Mouse (Mus musculus): ENCODE measurements at regions not wholly inside any gene's neighbourhood (a gene's known extent, or its start where the extent isn't known, plus 50 kb on each side); places are given as distances from the start of the nearest gene placed in this dataset.
A peak's percentile ranks its signal among the peaks of the same experiment; 100 is the strongest.

DNA sequence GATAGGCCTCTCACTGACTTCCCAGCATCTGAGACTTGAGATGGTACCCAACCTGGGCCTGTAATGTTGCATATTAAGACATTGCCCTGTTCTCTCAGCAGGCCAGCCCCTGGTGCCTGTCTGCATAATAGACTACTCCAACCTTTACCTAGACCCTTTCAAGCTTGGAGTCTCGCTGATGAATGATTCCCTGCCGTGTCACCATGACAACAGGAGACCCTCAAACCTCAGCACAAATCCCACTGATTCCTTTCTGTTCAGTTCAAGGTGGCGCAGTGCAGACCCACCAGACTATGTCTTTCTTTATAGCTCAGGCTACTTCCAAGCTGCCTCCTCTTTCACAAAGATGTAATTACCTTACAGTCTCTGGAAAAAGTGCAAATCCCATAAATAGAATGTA is 172.0 kb downstream of the Dcdc2c start:
- Histone ChIP-seq H3K4me3 (ENCODE audit: low read depth, low read length) (no peak overlapping the region), H3K9ac (ENCODE audit: low read depth, low read length) (no peak overlapping the region), H3K27me3 (replicated peaks; ENCODE audit: control insufficient read depth, insufficient read depth, low read length) (no peaks in the 10 kb centered on the region), H3K36me3 (ENCODE audit: control insufficient read depth, insufficient read depth, low read length) (no peaks in the 10 kb centered on the region), H3K4me1 (ENCODE audit: control insufficient read depth, insufficient read depth, low read length) (no peaks in the 10 kb centered on the region), H3K4me2 (ENCODE audit: low read depth, low read length) (no peak overlapping the region), H3K27ac (replicated peaks; ENCODE audit: low read depth, low read length) (no peak overlapping the region), H3K9me3 (ENCODE audit: control insufficient read depth, low read length) (no peaks in the 10 kb centered on the region)
- whole genome bisulfite sequencing = 74% methylated on average over 3 of the region's 3 CpGs
- ATAC-seq (ENCODE audit: low read depth) (no peak), DNase-seq (ENCODE audit: low spot score) (no peak)

DNA sequence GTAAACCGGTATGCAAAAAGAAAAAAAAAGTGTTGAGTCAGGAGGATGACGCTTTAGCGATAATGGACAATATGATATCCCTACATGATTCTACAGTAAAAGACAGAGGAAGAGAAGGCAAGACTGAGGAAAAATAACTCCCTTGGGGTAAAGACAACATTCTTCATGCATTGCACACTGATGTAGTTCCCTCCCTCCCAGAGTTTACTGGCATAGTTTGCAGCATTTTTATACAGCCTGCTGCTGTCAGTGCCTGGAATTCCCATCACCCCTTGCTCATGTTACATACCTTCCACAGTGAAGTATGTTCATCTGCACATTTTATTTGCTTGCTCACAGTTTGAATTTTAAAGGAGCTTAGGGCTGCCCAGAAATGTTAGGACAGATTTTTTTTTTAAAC is 174.2 kb downstream of the Dcdc2c start:
- Histone ChIP-seq H3K27me3 (replicated peaks; ENCODE audit: control insufficient read depth, insufficient read depth, low read length) (no peaks in the 10 kb centered on the region), H3K4me1 (ENCODE audit: control insufficient read depth, insufficient read depth, low read length) (no peaks in the 10 kb centered on the region), H3K4me3 (ENCODE audit: low read depth, low read length) (no peak overlapping the region), H3K9me3 (ENCODE audit: control insufficient read depth, low read length) (no peaks in the 10 kb centered on the region), H3K36me3 (ENCODE audit: control insufficient read depth, insufficient read depth, low read length) (no peaks in the 10 kb centered on the region), H3K9ac (ENCODE audit: low read depth, low read length) (no peak overlapping the region), H3K4me2 (ENCODE audit: low read depth, low read length) (no peak overlapping the region), H3K27ac (replicated peaks; ENCODE audit: low read depth, low read length) (no peak overlapping the region; the same call in 1 of the 2 replicates)
- WGBS = 56% methylated on average over 3 of the region's 3 CpGs
- ATAC-seq (ENCODE audit: low read depth) (peak; percentile 41; the same call in 1 of the 2 replicates), DNase-seq (ENCODE audit: low spot score) (peak; percentile 83)

- H3K4me1 ChIP-seq (ENCODE audit: control insufficient read depth, insufficient read depth, low read length) = no peaks in the 10 kb centered on the region
- H3K27me3 ChIP-seq (replicated peaks; ENCODE audit: control insufficient read depth, insufficient read depth, low read length) = no peaks in the 10 kb centered on the region
- no peak overlapping the region for H3K4me2 ChIP-seq (ENCODE audit: low read depth, low read length)
- no peaks in the 10 kb centered on the region for H3K9me3 ChIP-seq (ENCODE audit: control insufficient read depth, low read length)
- H3K4me3 ChIP-seq (ENCODE audit: low read depth, low read length) = no peak overlapping the region
- no peak overlapping the region for H3K9ac ChIP-seq (ENCODE audit: low read depth, low read length)
- ATAC-seq (ENCODE audit: low read depth) (no peak), DNase-seq (ENCODE audit: low spot score) (no peak)
- no peaks in the 10 kb centered on the region for H3K36me3 ChIP-seq (ENCODE audit: control insufficient read depth, insufficient read depth, low read length)
- no peak overlapping the region; the same call in 1 of the 2 replicates for H3K27ac ChIP-seq (replicated peaks; ENCODE audit: low read depth, low read length)
- 76% methylated on average over 4 of the region's 4 CpGs for WGBS
Measured at GRCm38 (mm10) chr12:28377373-28377772, 174.8 kb downstream of the Dcdc2c start.

DNA sequence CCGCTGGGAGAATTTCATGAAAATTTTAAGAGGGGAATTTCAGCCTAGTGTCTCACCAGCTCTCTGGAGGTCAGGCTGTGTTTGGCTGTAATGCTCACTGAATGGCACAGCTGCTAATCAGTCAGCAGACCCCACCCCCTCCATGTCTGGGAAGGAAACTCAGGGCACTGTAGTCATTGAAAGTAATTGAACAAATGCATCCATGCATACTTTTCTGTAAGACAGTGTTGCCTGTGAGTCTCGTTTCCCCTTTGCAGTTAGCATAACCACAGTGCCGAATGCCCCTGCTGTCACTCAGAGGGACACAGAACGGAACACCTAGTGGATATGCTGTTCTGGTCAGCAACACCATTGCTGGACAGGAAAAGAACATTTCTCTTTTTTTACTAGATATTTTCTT is 175.4 kb downstream of the Dcdc2c start:
- Histone ChIP-seq H3K27ac (replicated peaks; ENCODE audit: low read depth, low read length) (no peak overlapping the region), H3K36me3 (ENCODE audit: control insufficient read depth, insufficient read depth, low read length) (no peaks in the 10 kb centered on the region), H3K27me3 (replicated peaks; ENCODE audit: control insufficient read depth, insufficient read depth, low read length) (no peaks in the 10 kb centered on the region), H3K4me2 (ENCODE audit: low read depth, low read length) (no peak overlapping the region), H3K9me3 (ENCODE audit: control insufficient read depth, low read length) (no peaks in the 10 kb centered on the region), H3K9ac (ENCODE audit: low read depth, low read length) (no peak overlapping the region), H3K4me3 (ENCODE audit: low read depth, low read length) (no peak overlapping the region), H3K4me1 (ENCODE audit: control insufficient read depth, insufficient read depth, low read length) (no peaks in the 10 kb centered on the region)
- 51% methylated on average over 4 of the region's 4 CpGs for WGBS
- ATAC-seq (ENCODE audit: low read depth) (no peak; the same call in 1 of the 2 replicates), DNase-seq (ENCODE audit: low spot score) (peak; percentile 53)

- no peak overlapping the region for H3K4me3 ChIP-seq (ENCODE audit: low read depth, low read length)
- DNase-seq (ENCODE audit: low spot score) (peak; percentile 54), ATAC-seq (ENCODE audit: low read depth) (no peak)
- H3K4me1 ChIP-seq (ENCODE audit: control insufficient read depth, insufficient read depth, low read length) = peaks cover 14% of the 10 kb centered on the region
- H3K27ac ChIP-seq (replicated peaks; ENCODE audit: low read depth, low read length) = no peak overlapping the region
- H3K27me3 ChIP-seq (replicated peaks; ENCODE audit: control insufficient read depth, insufficient read depth, low read length) = no peaks in the 10 kb centered on the region
- H3K9me3 ChIP-seq (ENCODE audit: control insufficient read depth, low read length) = no peaks in the 10 kb centered on the region
- no peaks in the 10 kb centered on the region for H3K36me3 ChIP-seq (ENCODE audit: control insufficient read depth, insufficient read depth, low read length)
- H3K4me2 ChIP-seq (ENCODE audit: low read depth, low read length) = no peak overlapping the region
- no peak overlapping the region for H3K9ac ChIP-seq (ENCODE audit: low read depth, low read length)
- 38% methylated on average over 2 of the region's 2 CpGs for WGBS
Measured at GRCm38 (mm10) chr12:28365304-28365703, 186.9 kb downstream of the Dcdc2c start.

GRCm38 (mm10) chr12:28358737-28359333 is 193.4 kb downstream of the Dcdc2c start:
- WGBS = 44% methylated on average over 7 of the region's 7 CpGs
- no peak overlapping the region for H3K9ac ChIP-seq (ENCODE audit: low read depth, low read length)
- H3K27ac ChIP-seq (replicated peaks; ENCODE audit: low read depth, low read length) = no peak overlapping the region
- no peak overlapping the region for H3K4me2 ChIP-seq (ENCODE audit: low read depth, low read length)
- no peak overlapping the region for H3K4me3 ChIP-seq (ENCODE audit: low read depth, low read length)
- ATAC-seq (ENCODE audit: low read depth) (no peak), DNase-seq (ENCODE audit: low spot score) (no peak)
- H3K36me3 ChIP-seq (ENCODE audit: control insufficient read depth, insufficient read depth, low read length) = no peaks in the 10 kb centered on the region
- no peaks in the 10 kb centered on the region for H3K9me3 ChIP-seq (ENCODE audit: control insufficient read depth, low read length)
- no peaks in the 10 kb centered on the region for H3K27me3 ChIP-seq (replicated peaks; ENCODE audit: control insufficient read depth, insufficient read depth, low read length)
- H3K4me1 ChIP-seq (ENCODE audit: control insufficient read depth, insufficient read depth, low read length) = no peaks in the 10 kb centered on the region

DNA sequence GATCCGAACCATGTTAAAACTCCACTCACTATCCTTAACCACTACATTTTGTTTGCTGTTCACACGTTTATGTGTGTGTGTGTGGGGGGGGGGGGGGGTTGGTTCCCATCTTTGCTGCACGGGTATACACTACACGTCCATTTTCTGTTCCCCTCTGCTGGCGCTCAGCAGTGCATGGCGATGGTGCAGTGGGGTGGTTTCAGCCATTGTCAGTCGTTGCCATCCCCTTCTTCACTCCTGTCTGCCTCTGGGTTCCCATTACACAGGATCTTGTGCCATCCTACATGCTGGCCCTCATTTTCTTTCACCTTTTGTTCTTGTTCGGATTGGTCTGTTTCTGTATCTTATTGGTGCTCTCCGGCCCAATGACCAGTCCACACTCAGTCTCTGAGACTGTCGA is 194.4 kb downstream of the Dcdc2c start:
- H3K27ac ChIP-seq (replicated peaks; ENCODE audit: low read depth, low read length) = no peak overlapping the region
- no peaks in the 10 kb centered on the region for H3K9me3 ChIP-seq (ENCODE audit: control insufficient read depth, low read length)
- H3K36me3 ChIP-seq (ENCODE audit: control insufficient read depth, insufficient read depth, low read length) = no peaks in the 10 kb centered on the region
- 89% methylated on average over 10 of the region's 10 CpGs for WGBS
- peaks cover 4% of the 10 kb centered on the region; the same call in 1 of the 2 replicates for H3K4me1 ChIP-seq (ENCODE audit: control insufficient read depth, insufficient read depth, low read length)
- H3K9ac ChIP-seq (ENCODE audit: low read depth, low read length) = no peak overlapping the region
- H3K4me3 ChIP-seq (ENCODE audit: low read depth, low read length) = no peak overlapping the region
- no peak overlapping the region for H3K4me2 ChIP-seq (ENCODE audit: low read depth, low read length)
- ATAC-seq (ENCODE audit: low read depth) (no peak), DNase-seq (ENCODE audit: low spot score) (no peak)
- H3K27me3 ChIP-seq (replicated peaks; ENCODE audit: control insufficient read depth, insufficient read depth, low read length) = no peaks in the 10 kb centered on the region

DNA sequence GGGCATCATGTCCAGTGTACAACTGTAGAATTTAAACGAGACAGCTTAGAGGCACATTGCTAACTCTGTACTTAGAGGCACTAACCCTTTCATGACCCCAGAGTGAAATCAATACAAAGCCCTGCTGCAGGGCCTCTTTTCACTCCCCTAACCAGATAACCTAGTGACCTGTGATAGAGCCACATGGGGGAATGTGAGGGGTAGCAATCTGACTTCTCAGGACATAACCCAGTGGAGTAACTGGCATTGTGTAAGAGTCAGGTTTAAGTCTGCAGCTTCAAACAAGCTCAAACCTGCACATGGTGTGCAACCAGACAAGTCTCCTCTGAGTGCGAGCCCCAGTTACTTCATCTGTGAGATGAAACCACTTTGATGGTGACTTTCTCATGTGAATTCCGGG is 199.1 kb downstream of the Dcdc2c start:
- no peak overlapping the region for H3K4me3 ChIP-seq (ENCODE audit: low read depth, low read length)
- no peaks in the 10 kb centered on the region for H3K9me3 ChIP-seq (ENCODE audit: control insufficient read depth, low read length)
- H3K27me3 ChIP-seq (replicated peaks; ENCODE audit: control insufficient read depth, insufficient read depth, low read length) = no peaks in the 10 kb centered on the region
- H3K27ac ChIP-seq (replicated peaks; ENCODE audit: low read depth, low read length) = no peak overlapping the region
- DNase-seq (ENCODE audit: low spot score) (peak; percentile 53), ATAC-seq (ENCODE audit: low read depth) (peak; percentile 26; the same call in 1 of the 2 replicates)
- H3K36me3 ChIP-seq (ENCODE audit: control insufficient read depth, insufficient read depth, low read length) = no peaks in the 10 kb centered on the region
- H3K9ac ChIP-seq (ENCODE audit: low read depth, low read length) = no peak overlapping the region
- H3K4me2 ChIP-seq (ENCODE audit: low read depth, low read length) = no peak overlapping the region
- peaks cover 10% of the 10 kb centered on the region; the same call in 1 of the 2 replicates for H3K4me1 ChIP-seq (ENCODE audit: control insufficient read depth, insufficient read depth, low read length)
- 38% methylated on average over 3 of the region's 3 CpGs for WGBS

GRCm38 (mm10) chr12:28352571-28352970 is 199.6 kb downstream of the Dcdc2c start:
- Histone ChIP-seq H3K36me3 (ENCODE audit: control insufficient read depth, insufficient read depth, low read length) (no peaks in the 10 kb centered on the region), H3K4me3 (ENCODE audit: low read depth, low read length) (no peak overlapping the region), H3K9ac (ENCODE audit: low read depth, low read length) (no peak overlapping the region), H3K4me2 (ENCODE audit: low read depth, low read length) (no peak overlapping the region), H3K27ac (replicated peaks; ENCODE audit: low read depth, low read length) (no peak overlapping the region), H3K9me3 (ENCODE audit: control insufficient read depth, low read length) (no peaks in the 10 kb centered on the region), H3K27me3 (replicated peaks; ENCODE audit: control insufficient read depth, insufficient read depth, low read length) (no peaks in the 10 kb centered on the region), H3K4me1 (ENCODE audit: control insufficient read depth, insufficient read depth, low read length) (peaks cover 10% of the 10 kb centered on the region; the same call in 1 of the 2 replicates)
- ATAC-seq (ENCODE audit: low read depth) = no peak
- peak; percentile 66 for DNase-seq (ENCODE audit: low spot score)
- 33% methylated on average over 3 of the region's 3 CpGs for WGBS
